ENCODE assay signal across 8 mouse cellular contexts in genomic region chrX:134540414-134541135, GRCm38 (mm10). TPM values are rescaled to one million over a fixed set of nuclear protein-coding genes. Genes with fewer than 3 reads are reported as not detected.
DNase-seq lines count a peak whose midpoint lies in the region; ATAC-seq and TF ChIP-seq lines count a peak whose summit lies in the region.

No protein-coding gene starts in this region.

- peak overlapping the region; percentile 66 for H3K4me2 ChIP-seq in midbrain, embryonic 16.5 days (ENCODE audit: low read length)

- H3K27me3 ChIP-seq in midbrain, embryonic 16.5 days (ENCODE audit: control insufficient read depth, insufficient read depth, low read depth, low read length): no peaks in the 10 kb centered on the region

- peak; percentile 47 for ATAC-seq in granulocyte monocyte progenitor cell, adult 5-6 weeks (replicated peaks; ENCODE audit: poor library complexity, severe bottlenecking)
- ATAC-seq in midbrain, embryonic 16.5 days: peak; percentile 9; the same call in 1 of the 2 replicates

- no peak for DNase-seq in left cerebral cortex, adult 2 months (ENCODE audit: extremely low spot score in 1 of 2, low spot score in 2 of 2)
- DNase-seq in left cerebral cortex, postnatal 10 days (ENCODE audit: extremely low spot score in 1 of 2, low spot score in 2 of 2): no peak
- peak; percentile 7 to 11 for DNase-seq in adrenal gland, postnatal 36 days
- peak; percentile 21 for DNase-seq in kidney, postnatal 14 days
- DNase-seq in left cerebral cortex, postnatal 36 days (ENCODE audit: low spot score in 2 of 2): no peak
- no peak for DNase-seq in cerebellum, adult 8-10 months

- TF ChIP-seq CTCF in left cerebral cortex, adult 2 months (IDR thresholded peaks at IDR 0.05): no peak

- H3K9me3 ChIP-seq in midbrain, embryonic 16.5 days (replicated peaks; ENCODE audit: control insufficient read depth, low read length, poor library complexity, severe bottlenecking): no peaks in the 10 kb centered on the region

- peaks cover 3% of the 10 kb centered on the region; the same call in 1 of the 2 replicates for H3K4me1 ChIP-seq in midbrain, embryonic 16.5 days (ENCODE audit: control insufficient read depth, insufficient read depth, low read length)

- H3K27ac ChIP-seq in left cerebral cortex, adult 2 months: no peak overlapping the region
- no peak overlapping the region for H3K27ac ChIP-seq in midbrain, embryonic 16.5 days (ENCODE audit: low read length)

- no peaks in the 10 kb centered on the region for H3K36me3 ChIP-seq in midbrain, embryonic 16.5 days (ENCODE audit: control insufficient read depth, insufficient read depth, low read length)

- intact Hi-C loops in left cerebral cortex, adult 2 months (cut with DNase I): loop anchor here (5.0 kb wide), 1 partner anchor 47 kb away; the partner anchor contains the start of gene Rpl36a
- intact Hi-C loops in left cerebral cortex, postnatal 10 days (cut with DNase I): no loop called here
- intact Hi-C loops in left cerebral cortex, postnatal 36 days (cut with DNase I): no loop called here

- peak overlapping the region; percentile 56 for H3K4me3 ChIP-seq in left cerebral cortex, adult 2 months
- H3K4me3 ChIP-seq in midbrain, embryonic 16.5 days (ENCODE audit: low read depth, low read length): peak overlapping the region; percentile 46

- H3K9ac ChIP-seq in midbrain, embryonic 16.5 days (ENCODE audit: low read depth, low read length): no peak overlapping the region; the same call in 1 of the 2 replicates

- WGBS in midbrain, embryonic 16.5 days: 26% methylated on average over 12 of the region's 12 CpGs

RNA-seq across cellular contexts. Expression of gene Timm8a1, which starts 1.1 kb away (rescaled TPM):
- total RNA-seq in left cerebral cortex, adult 2 months (2021): 10 to 100 TPM; 14.7 to 16.7 TPM
- 10 to 100 TPM; 20.2 to 26.5 TPM for total RNA-seq in left cerebral cortex, postnatal 10 days (2021)
- total RNA-seq in adrenal gland, postnatal 36 days (2021): 10 to 100 TPM; 39.3 to 42.9 TPM
- total RNA-seq in granulocyte monocyte progenitor cell, adult 5-6 weeks (2014; fragmentation: Nextera tagmentation): 87.1 and 92.8 TPM in 2 replicates
- 166 and 192 TPM in 2 replicates for total RNA-seq in granulocyte monocyte progenitor cell, adult 5-6 weeks (2017)
- polyA plus RNA-seq in midbrain, embryonic 16.5 days (2015; fragmentation: Nextera tagmentation; extraction: Ambion mirVana): 40.7 and 40.8 TPM in 2 replicates
- 10 to 100 TPM; 16.6 to 18.4 TPM for total RNA-seq in left cerebral cortex, postnatal 36 days (2021)

RNA-seq across cellular contexts. Expression of gene Btk, which starts 42.8 kb away (rescaled TPM):
- under 1 TPM; 0.44 to 0.91 TPM for total RNA-seq in left cerebral cortex, adult 2 months (2021)
- total RNA-seq in left cerebral cortex, postnatal 10 days (2021): 1 to 10 TPM in 1 of 2 experiments, under 1 TPM in 1; 0.93 to 1.6 TPM
- total RNA-seq in adrenal gland, postnatal 36 days (2021): 1 to 10 TPM in 1 of 2 experiments, under 1 TPM in 1; 0.79 to 1.0 TPM
- 47.3 and 62.5 TPM in 2 replicates for total RNA-seq in granulocyte monocyte progenitor cell, adult 5-6 weeks (2014; fragmentation: Nextera tagmentation)
- total RNA-seq in granulocyte monocyte progenitor cell, adult 5-6 weeks (2017): 62.3 and 64.4 TPM in 2 replicates
- polyA plus RNA-seq in midbrain, embryonic 16.5 days (2015; fragmentation: Nextera tagmentation; extraction: Ambion mirVana): 0.26 and 0.36 TPM in 2 replicates
- total RNA-seq in left cerebral cortex, postnatal 36 days (2021): 1 to 10 TPM; 1.1 TPM

RNA-seq across cellular contexts. Expression of gene Rpl36a, which starts 44.9 kb away (rescaled TPM):
- 100 to 1,000 TPM; 104 to 106 TPM for total RNA-seq in left cerebral cortex, adult 2 months (2021)
- 100 to 1,000 TPM; 157 to 158 TPM for total RNA-seq in left cerebral cortex, postnatal 10 days (2021)
- 100 to 1,000 TPM; 243 to 272 TPM for total RNA-seq in adrenal gland, postnatal 36 days (2021)
- 2,214 and 2,262 TPM in 2 replicates for total RNA-seq in granulocyte monocyte progenitor cell, adult 5-6 weeks (2014; fragmentation: Nextera tagmentation)
- total RNA-seq in granulocyte monocyte progenitor cell, adult 5-6 weeks (2017): 3,336 and 5,531 TPM in 2 replicates
- polyA plus RNA-seq in midbrain, embryonic 16.5 days (2015; fragmentation: Nextera tagmentation; extraction: Ambion mirVana): 144 and 152 TPM in 2 replicates
- total RNA-seq in left cerebral cortex, postnatal 36 days (2021): 100 to 1,000 TPM; 102 to 120 TPM

Comparison
In these comparisons a context has a peak if more than half of its experiments do, and no peak if none do; other contexts are left out.
1. DNase-seq: peak in adrenal gland, postnatal 36 days (2 of 2) and kidney, postnatal 14 days (single experiment); none in left cerebral cortex, adult 2 months (0 of 2), left cerebral cortex, postnatal 10 days (0 of 2), left cerebral cortex, postnatal 36 days (0 of 2) and cerebellum, adult 8-10 months (single experiment).
2. RNA of gene Btk, which starts 42.8 kb away (total RNA-seq): 47.3 to 64.4 TPM in granulocyte monocyte progenitor cell, adult 5-6 weeks; 0.93 to 1.6 TPM in left cerebral cortex, postnatal 10 days, 1.1 TPM in left cerebral cortex, postnatal 36 days, 0.79 to 1.0 TPM in adrenal gland, postnatal 36 days and 0.44 to 0.91 TPM in left cerebral cortex, adult 2 months; every median in the first group is over 10 times any median in the second.
3. RNA of gene Rpl36a, which starts 44.9 kb away (total RNA-seq): 2,214 to 5,531 TPM in granulocyte monocyte progenitor cell, adult 5-6 weeks; 243 to 272 TPM in adrenal gland, postnatal 36 days, 157 to 158 TPM in left cerebral cortex, postnatal 10 days, 102 to 120 TPM in left cerebral cortex, postnatal 36 days and 104 to 106 TPM in left cerebral cortex, adult 2 months; every median in the first group is over 4 times any median in the second.